Mouse (Mus musculus) hindbrain, embryonic 12.5 days (tissue): ENCODE results near the gene Oosp1. TPM values are rescaled to one million over a fixed set of nuclear protein-coding genes. Genes with fewer than 3 reads are reported as not detected.

Experiments
- ATAC-seq: fragments of 200-750 bp; cut with Nextera tagmentation; 2 replicates; pipeline ENCODE4 v1.8.0; 2017; ENCODE audit warnings: moderate TSS enrichment; ENCODE audit not compliant: low FRiP score
- H3K27ac ChIP-seq: fragments of 300-500 bp; sonication (generic); 2 replicates; pipeline ENCODE4 v1.5.1; 2016; ENCODE audit warnings: mild to moderate bottlenecking
- H3K27me3 ChIP-seq: fragments of 300-500 bp; sonication (generic); 2 replicates; pipeline ENCODE4 v1.6.1; 2016; ENCODE audit warnings: mild to moderate bottlenecking
- H3K36me3 ChIP-seq: fragments of 300-500 bp; sonication (generic); 2 replicates; pipeline ENCODE4 v1.6.1; 2016; ENCODE audit warnings: mild to moderate bottlenecking
- H3K4me1 ChIP-seq: fragments of 300-500 bp; sonication (generic); 2 replicates; pipeline ENCODE4 v1.6.1; 2016
- H3K4me2 ChIP-seq: fragments of 300-500 bp; sonication (generic); replicated peaks from 2 replicates; pipeline ENCODE4 v1.6.1; 2016; ENCODE audit warnings: mild to moderate bottlenecking
- H3K4me3 ChIP-seq: fragments of 300-500 bp; sonication (generic); 2 replicates; pipeline ENCODE4 v1.5.1; 2016; ENCODE audit warnings: mild to moderate bottlenecking
- H3K9ac ChIP-seq: fragments of 300-500 bp; sonication (generic); 2 replicates; pipeline ENCODE4 v1.6.1; 2016; ENCODE audit warnings: mild to moderate bottlenecking, moderate library complexity
- H3K9me3 ChIP-seq: fragments of 300-500 bp; sonication (generic); replicated peaks from 2 replicates; pipeline ENCODE4 v1.6.1; 2016; ENCODE audit warnings: mild to moderate bottlenecking
- WGBS: fragments of 180-500 bp; shearing (Covaris S2); methylation state at CpG from one replicate; pipeline ENCODE4 v1.1.7; 2016; 5-methylcytosine and 5-hydroxymethylcytosine counted together
- polyA plus RNA-seq: library from polyadenylated mRNA; unstranded; fragments of >200 nt; fragmentation: Nextera tagmentation; extraction: Ambion mirVana; gene quantifications from 2 replicates; pipeline ENCODE4 v1.2.1, GENCODE M21; 2016

Oosp1 gene
- polyA plus RNA-seq, 1 experiment from 2014 or later, result not detected

DNA sequence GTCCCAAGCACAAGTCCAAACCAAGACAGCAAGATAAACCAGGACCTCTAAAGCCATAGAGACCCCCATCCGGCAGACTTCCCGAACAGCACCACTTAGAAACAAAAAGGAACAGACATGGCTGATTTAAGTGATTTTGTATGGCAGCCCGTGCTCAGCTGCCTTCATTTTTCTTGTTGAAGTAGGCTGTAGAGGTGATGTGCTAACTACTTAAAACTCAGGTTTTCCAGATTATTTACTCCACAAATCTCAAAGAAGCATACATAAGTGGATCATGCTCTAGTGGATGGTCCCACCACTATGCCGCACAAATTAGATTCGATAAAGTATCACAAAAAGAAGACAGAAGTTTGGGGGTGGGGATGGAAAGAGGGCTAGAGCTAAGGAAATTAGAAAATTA lies 30.5 kb downstream of the Oosp1 start, which contains the start of gene Oosp2:
Gene Oosp2, minus strand, starts transcription at position 101 of the 400 bp plus-strand sequence.
- H3K9ac ChIP-seq, result no peak within 1 kb of the TSS
- H3K36me3 ChIP-seq, result no peaks in the 10 kb centered on the region
- WGBS, result 92% methylated on average over 5 of the region's 5 CpGs
- no peaks in the 10 kb centered on the region for H3K9me3 ChIP-seq
- no peaks in the 10 kb centered on the region for H3K27me3 ChIP-seq
- H3K4me3 ChIP-seq, result no peak within 1 kb of the TSS
- no peak within 1 kb of the TSS for H3K4me2 ChIP-seq
- no peak within 1 kb of the TSS for H3K27ac ChIP-seq
- ATAC-seq, result no peak
- H3K4me1 ChIP-seq, result no peaks in the 10 kb centered on the region

DNA sequence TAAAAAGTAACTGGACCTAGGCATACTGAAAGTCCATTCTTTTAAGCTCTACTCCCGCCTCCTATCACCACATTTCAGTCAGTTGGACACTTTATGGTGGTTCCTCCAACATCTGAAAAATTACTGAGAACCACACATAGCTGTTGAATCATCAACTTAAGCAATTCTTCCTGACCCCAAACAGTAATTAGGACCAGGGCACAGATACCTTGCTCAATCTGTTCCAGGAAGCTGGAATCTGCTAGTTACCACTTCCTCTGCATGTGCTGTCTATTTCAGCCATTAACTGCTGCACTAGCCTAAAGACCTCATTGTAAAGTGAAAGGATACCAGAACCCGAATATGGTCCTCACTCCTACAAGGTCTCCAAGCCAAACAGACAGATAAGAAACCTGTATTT lies 31.8 kb downstream of the Oosp1 start:
- Histone ChIP-seq H3K36me3 (no peaks in the 10 kb centered on the region), H3K4me3 (no peak overlapping the region), H3K4me2 (no peak overlapping the region), H3K27ac (no peak overlapping the region), H3K9ac (no peak overlapping the region), H3K4me1 (no peaks in the 10 kb centered on the region), H3K9me3 (no peaks in the 10 kb centered on the region), H3K27me3 (no peaks in the 10 kb centered on the region)
- ATAC-seq, result no peak
- WGBS, result 63% methylated on average over 2 of the region's 2 CpGs

DNA sequence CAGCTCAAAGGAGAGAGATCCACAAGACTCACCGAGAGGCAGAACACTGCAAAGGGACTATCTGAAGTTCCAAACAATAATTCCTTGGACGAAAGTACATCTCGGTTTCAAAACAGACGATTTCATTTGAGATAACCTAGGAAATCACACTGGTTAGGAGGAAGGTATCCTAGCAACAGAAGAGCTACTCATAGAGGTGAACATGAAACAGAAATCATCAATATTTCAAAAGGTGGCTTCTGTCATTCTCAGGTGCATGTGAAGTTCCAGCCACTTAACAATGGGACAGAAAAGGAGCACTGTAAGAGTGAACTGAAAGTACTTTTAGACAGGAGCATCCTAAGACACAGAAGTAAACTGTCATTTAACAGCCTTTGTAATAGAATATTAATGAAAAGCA lies 41.4 kb downstream of the Oosp1 start:
- WGBS, result 81% methylated on average over 4 of the region's 4 CpGs
- Histone ChIP-seq H3K27me3 (no peaks in the 10 kb centered on the region), H3K4me2 (no peak overlapping the region)

DNA sequence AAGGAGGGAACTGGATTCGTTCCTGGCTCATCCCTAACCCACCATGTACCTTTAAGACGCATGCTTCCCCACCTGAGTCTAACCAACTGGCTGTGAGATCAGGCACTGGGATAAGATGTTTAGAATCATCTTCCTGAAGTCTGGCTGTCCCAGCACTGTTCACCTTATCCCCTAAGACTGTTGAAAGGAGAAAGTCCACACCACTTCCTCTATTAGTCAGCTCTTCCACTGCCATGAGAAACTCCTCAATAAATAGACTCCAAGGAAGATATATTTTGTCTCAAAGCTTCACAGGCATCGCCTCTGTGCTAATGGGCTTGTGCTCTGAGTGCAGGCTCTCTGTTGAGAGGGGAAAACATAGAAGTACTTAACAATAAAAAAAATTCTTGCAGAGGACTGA lies 44.8 kb downstream of the Oosp1 start:
- Histone ChIP-seq H3K9me3 (no peaks in the 10 kb centered on the region), H3K27ac (no peak overlapping the region), H3K4me3 (no peak overlapping the region), H3K27me3 (no peaks in the 10 kb centered on the region), H3K36me3 (no peaks in the 10 kb centered on the region), H3K9ac (no peak overlapping the region), H3K4me1 (no peaks in the 10 kb centered on the region), H3K4me2 (no peak overlapping the region)
- WGBS, result 85% methylated on average over 3 of the region's 3 CpGs
- no peak for ATAC-seq

More for the DNA sequence above, 41.4 kb downstream of the Oosp1 start:
- H3K36me3 ChIP-seq, result no peaks in the 10 kb centered on the region
- no peaks in the 10 kb centered on the region for H3K4me1 ChIP-seq
- H3K4me3 ChIP-seq, result no peak overlapping the region
- no peak for ATAC-seq
- no peak overlapping the region for H3K27ac ChIP-seq
- H3K9me3 ChIP-seq, result no peaks in the 10 kb centered on the region
- no peak overlapping the region for H3K9ac ChIP-seq

DNA sequence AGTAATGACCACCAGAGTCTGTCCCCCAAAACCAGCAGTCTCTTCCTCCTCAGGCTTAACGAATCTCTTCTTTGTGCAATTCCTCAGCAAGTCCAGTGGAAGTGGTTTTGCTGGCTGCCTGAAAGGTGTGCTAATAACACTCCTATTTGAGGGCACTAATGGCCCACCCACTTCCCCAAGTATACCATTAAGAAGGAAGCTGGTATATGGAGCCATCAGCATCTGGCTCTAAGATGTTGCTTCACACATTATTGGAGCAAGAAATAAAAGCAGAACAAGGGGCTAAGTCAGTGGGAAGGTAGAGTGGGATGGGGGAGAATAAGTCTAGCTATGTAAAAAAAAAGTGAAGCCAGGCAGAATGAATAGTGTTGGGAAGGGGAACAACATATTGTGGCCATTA lies 50.2 kb downstream of the Oosp1 start, which contains the start of gene Ms4a3:
Gene Ms4a3, minus strand, starts transcription at position 120 of the 400 bp plus-strand sequence.
- Histone ChIP-seq H3K9me3 (no peaks in the 10 kb centered on the region), H3K4me2 (no peak within 1 kb of the TSS), H3K27ac (no peak within 1 kb of the TSS), H3K4me3 (no peak within 1 kb of the TSS), H3K27me3 (no peaks in the 10 kb centered on the region), H3K36me3 (no peaks in the 10 kb centered on the region), H3K4me1 (no peaks in the 10 kb centered on the region), H3K9ac (no peak within 1 kb of the TSS)
- WGBS, result 88% methylated on average over 1 of the region's 1 CpGs
- no peak for ATAC-seq

DNA sequence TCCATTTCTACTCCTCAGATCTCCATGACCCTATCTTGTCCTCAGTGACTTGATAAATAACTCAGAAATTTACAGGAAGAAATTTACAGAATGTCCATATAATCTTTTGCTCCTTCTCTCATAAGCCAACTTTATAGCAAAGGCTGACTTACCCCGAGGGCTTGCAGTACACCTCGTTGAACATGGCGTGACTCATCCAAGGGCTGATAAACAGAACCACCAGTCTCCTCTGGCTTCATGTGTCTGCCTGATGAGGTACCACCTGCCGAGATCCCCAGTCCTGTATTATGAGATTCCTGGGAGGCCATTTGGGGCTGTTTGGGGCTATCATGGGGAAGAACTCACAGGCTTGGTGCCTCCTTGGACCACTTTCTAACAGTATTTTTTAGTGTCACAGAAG lies 51.9 kb downstream of the Oosp1 start:
- 82% methylated on average over 4 of the region's 4 CpGs for WGBS
- H3K27ac ChIP-seq, result no peak overlapping the region
- H3K4me2 ChIP-seq, result no peak overlapping the region
- H3K4me1 ChIP-seq, result no peaks in the 10 kb centered on the region
- H3K27me3 ChIP-seq, result no peaks in the 10 kb centered on the region
- no peak for ATAC-seq
- H3K4me3 ChIP-seq, result no peak overlapping the region
- no peaks in the 10 kb centered on the region for H3K36me3 ChIP-seq
- no peak overlapping the region for H3K9ac ChIP-seq
- no peaks in the 10 kb centered on the region for H3K9me3 ChIP-seq

DNA sequence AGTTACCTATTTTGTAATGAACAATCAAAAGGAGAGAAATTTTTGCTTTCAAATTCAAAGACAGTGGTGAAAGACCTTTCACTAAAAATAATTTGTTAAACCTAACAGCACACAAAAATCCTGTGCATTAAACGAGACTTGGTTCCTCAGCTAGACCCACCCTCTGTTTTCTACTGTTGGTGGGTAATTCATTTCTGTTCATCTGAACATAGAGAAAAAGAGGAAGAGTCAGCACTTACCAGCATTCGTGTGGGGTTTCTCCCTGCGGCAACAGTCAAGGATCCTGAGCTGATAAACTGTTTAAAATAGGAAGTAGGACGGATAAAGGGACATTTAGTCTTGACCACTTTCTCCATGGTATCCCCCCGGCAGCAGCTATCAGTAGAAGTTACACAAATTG lies 55.4 kb downstream of the Oosp1 start:
- Histone ChIP-seq H3K4me3 (no peak overlapping the region), H3K36me3 (no peaks in the 10 kb centered on the region), H3K4me2 (no peak overlapping the region), H3K9ac (no peak overlapping the region), H3K4me1 (no peaks in the 10 kb centered on the region), H3K27ac (no peak overlapping the region), H3K27me3 (no peaks in the 10 kb centered on the region), H3K9me3 (no peaks in the 10 kb centered on the region)
- WGBS, result 82% methylated on average over 5 of the region's 5 CpGs
- ATAC-seq, result no peak

DNA sequence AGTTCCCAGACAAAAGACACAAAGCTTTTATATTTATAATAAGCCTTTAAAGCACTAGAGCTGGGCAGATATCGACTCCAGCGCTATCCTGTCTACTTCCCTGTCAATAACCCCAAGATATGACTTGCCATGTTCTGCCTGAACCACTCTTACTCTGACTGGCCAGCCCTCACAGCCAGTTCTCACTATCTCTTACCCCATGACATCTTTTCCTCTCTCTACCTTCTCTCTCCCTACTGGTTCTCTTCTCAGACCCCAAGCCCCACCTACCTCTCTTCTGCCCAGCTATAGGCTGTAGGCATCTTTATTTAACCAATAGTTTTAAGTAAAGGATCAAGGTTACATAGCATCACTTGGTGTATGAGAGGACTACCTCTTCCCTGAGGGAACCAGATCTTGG lies 56.6 kb downstream of the Oosp1 start:
- Histone ChIP-seq H3K4me2 (no peak overlapping the region), H3K36me3 (no peaks in the 10 kb centered on the region), H3K9ac (no peak overlapping the region), H3K27me3 (no peaks in the 10 kb centered on the region), H3K27ac (no peak overlapping the region), H3K4me3 (no peak overlapping the region), H3K4me1 (no peaks in the 10 kb centered on the region), H3K9me3 (no peaks in the 10 kb centered on the region)
- 88% methylated on average over 2 of the region's 2 CpGs for WGBS
- ATAC-seq, result no peak

DNA sequence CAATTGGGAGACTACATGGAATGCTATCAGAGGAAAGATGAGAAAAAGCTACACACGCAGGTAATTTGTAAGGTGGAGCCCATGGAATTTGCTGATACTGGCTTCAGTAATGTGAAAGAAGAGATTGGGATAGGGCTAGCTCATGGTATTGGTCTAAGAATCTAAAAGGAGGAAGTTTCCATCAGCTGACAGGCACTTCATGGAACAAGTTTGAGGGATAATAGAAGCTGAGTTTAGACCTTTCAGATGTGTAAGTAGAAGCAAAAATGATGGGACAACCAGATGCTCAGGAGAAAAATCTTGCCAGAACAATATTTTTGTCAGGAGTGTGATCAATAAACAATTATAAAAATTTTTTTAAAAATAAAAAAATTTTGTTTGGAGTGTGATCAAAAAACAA lies 57.2 kb downstream of the Oosp1 start:
- Histone ChIP-seq H3K36me3 (no peaks in the 10 kb centered on the region), H3K27me3 (no peaks in the 10 kb centered on the region), H3K27ac (no peak overlapping the region), H3K9ac (no peak overlapping the region), H3K4me1 (no peaks in the 10 kb centered on the region), H3K4me2 (no peak overlapping the region), H3K9me3 (no peaks in the 10 kb centered on the region), H3K4me3 (no peak overlapping the region)
- WGBS, result 88% methylated on average over 1 of the region's 1 CpGs
- ATAC-seq, result no peak

DNA sequence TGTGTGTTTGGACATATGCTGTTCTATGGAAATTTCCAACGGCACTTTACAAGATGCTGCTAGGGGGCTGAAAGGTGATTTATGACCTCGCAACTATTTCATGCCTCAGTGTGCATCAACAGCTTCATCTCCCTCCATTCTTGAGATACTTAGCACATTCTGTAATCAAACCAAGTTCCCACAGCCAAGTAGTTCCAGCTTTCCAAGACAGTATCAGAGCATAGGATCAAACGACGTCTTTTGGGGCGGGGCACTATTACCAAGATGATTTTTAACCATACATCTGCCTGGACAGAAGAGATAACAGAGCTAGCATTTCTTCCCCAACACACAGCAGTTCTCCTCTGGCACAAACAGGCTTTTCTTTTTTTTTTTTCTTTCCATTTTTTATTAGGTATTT lies 65.7 kb downstream of the Oosp1 start:
- Histone ChIP-seq H3K4me2 (no peak overlapping the region), H3K9ac (no peak overlapping the region), H3K27ac (no peak overlapping the region), H3K36me3 (no peaks in the 10 kb centered on the region), H3K27me3 (no peaks in the 10 kb centered on the region), H3K4me1 (no peaks in the 10 kb centered on the region), H3K9me3 (no peaks in the 10 kb centered on the region), H3K4me3 (no peak overlapping the region)
- 78% methylated on average over 5 of the region's 5 CpGs for WGBS
- ATAC-seq, result no peak

DNA sequence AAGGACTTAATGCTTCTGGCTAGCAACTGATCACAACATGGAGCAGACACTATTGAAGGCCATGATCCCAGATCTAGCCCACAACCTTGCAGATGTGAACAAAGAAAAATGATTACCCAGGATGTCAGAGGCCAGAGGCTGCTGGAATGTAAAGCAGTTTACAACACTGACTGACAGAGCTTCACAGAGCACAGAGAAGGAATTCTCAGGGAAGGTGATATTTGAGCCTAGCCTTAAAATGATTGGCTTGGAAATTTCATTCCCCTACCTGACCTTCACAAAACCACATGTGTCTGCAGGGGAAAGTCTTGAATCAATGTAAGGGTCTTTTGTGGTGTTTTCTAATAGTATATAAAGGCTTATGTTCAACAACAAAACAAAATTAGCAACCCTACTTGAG lies 66.2 kb downstream of the Oosp1 start:
- Histone ChIP-seq H3K4me1 (no peaks in the 10 kb centered on the region), H3K4me2 (no peak overlapping the region), H3K9me3 (no peaks in the 10 kb centered on the region), H3K4me3 (no peak overlapping the region), H3K9ac (no peak overlapping the region), H3K36me3 (no peaks in the 10 kb centered on the region), H3K27me3 (no peaks in the 10 kb centered on the region), H3K27ac (no peak overlapping the region)
- ATAC-seq, result no peak

DNA sequence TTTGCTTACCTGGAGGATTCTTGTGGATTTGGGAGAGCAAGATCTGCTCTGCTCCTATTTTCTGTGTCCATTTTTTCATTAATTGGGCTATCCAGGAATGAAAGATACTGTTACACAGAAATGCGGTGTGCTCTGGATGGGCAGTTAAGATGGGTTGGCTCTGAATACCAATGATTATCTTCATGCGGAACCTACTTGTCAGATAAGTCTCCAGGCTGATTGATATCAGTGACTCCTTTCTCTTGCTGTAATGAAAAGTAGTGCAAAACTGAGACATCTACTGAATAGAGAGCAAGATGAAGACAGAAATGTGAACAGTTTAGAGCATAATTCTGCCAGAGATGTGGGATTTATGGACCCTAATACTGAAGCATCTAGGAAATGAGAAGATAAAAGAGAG lies 67.4 kb downstream of the Oosp1 start, which contains the start of gene Ms4a2:
Gene Ms4a2, minus strand, starts transcription at position 169 of the 400 bp plus-strand sequence.
- Histone ChIP-seq H3K27ac (no peak within 1 kb of the TSS), H3K36me3 (no peaks in the 10 kb centered on the region), H3K9ac (no peak within 1 kb of the TSS), H3K4me2 (no peak within 1 kb of the TSS), H3K4me3 (no peak within 1 kb of the TSS), H3K9me3 (no peaks in the 10 kb centered on the region), H3K27me3 (no peaks in the 10 kb centered on the region), H3K4me1 (no peaks in the 10 kb centered on the region)
- 88% methylated on average over 2 of the region's 2 CpGs for WGBS
- ATAC-seq, result no peak

DNA sequence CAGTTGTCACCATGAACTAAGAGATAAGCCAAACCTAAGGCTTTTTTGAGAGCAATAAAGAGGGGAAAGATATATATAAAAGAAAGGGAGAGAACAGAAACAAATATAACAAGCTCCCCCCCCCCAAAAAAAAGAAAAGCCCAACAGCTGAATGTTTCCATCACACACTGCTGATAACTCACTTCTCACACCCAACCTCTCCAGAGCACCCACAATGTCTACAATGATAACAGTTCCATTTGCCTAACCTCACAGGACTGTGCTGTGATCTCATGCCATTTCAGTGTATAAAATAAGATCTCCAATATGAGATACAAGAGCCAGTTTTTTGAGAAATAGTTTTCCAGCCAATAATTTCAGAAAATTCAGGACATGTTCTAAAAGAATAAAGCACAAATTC lies 73.0 kb downstream of the Oosp1 start:
- no peaks in the 10 kb centered on the region for H3K4me1 ChIP-seq
- no peak for ATAC-seq

More for the DNA sequence above, 73.0 kb downstream of the Oosp1 start:
- H3K9me3 ChIP-seq, result no peaks in the 10 kb centered on the region
- H3K9ac ChIP-seq, result no peak overlapping the region
- no peak overlapping the region for H3K27ac ChIP-seq
- H3K4me3 ChIP-seq, result no peak overlapping the region
- no peaks in the 10 kb centered on the region for H3K36me3 ChIP-seq
- H3K27me3 ChIP-seq, result no peaks in the 10 kb centered on the region
- no peak overlapping the region for H3K4me2 ChIP-seq
